Mouse (Mus musculus): ENCODE data around the gene Dbndd1.
A peak's percentile ranks its signal among the peaks of the same experiment; 100 is the strongest.
"Not testable (repeated sequence)": the region's sequence is repeated elsewhere in the genome, so short reads cannot be mapped to it uniquely, and the experiment has no call there.

Dbndd1 gene

GRCm38 (mm10) chr8:123492898-123493297 is 22.4 kb downstream of the Dbndd1 start:
- no peak for DNase-seq (ENCODE audit: low spot score)

- DNase-seq (ENCODE audit: low spot score): no peak
Observed at GRCm38 (mm10) chr8:123491280-123492075, 23.8 kb downstream of the Dbndd1 start.

GRCm38 (mm10) chr8:123482627-123483026 is 32.6 kb downstream of the Dbndd1 start:
- DNase-seq (ENCODE audit: low spot score): peak; percentile 21

- DNase-seq (ENCODE audit: low spot score): peak; percentile 36
Observed at GRCm38 (mm10) chr8:123478456-123479218, 36.6 kb downstream of the Dbndd1 start.

- DNase-seq (ENCODE audit: low spot score): peak; percentile 95
Observed at GRCm38 (mm10) chr8:123477737-123478258, 37.5 kb downstream of the Dbndd1 start, which contains the start of gene Afg3l1. Gene Afg3l1 (plus strand): TSS chr8:123477903.

- DNase-seq (ENCODE audit: low spot score): peak; percentile 61
Observed at GRCm38 (mm10) chr8:123476911-123477736, 38.1 kb downstream of the Dbndd1 start.

GRCm38 (mm10) chr8:123474549-123474948 is 40.7 kb downstream of the Dbndd1 start:
- not testable (repeated sequence) for DNase-seq (ENCODE audit: low spot score)

GRCm38 (mm10) chr8:123472991-123473390 is 42.3 kb downstream of the Dbndd1 start:
- not testable (repeated sequence) for DNase-seq (ENCODE audit: low spot score)

GRCm38 (mm10) chr8:123467476-123467875 is 47.8 kb downstream of the Dbndd1 start:
- no peak for DNase-seq (ENCODE audit: low spot score)

- DNase-seq (ENCODE audit: low spot score): no peak
Observed at GRCm38 (mm10) chr8:123463651-123464050, 51.6 kb downstream of the Dbndd1 start.

Data from embryo, embryonic 10 days (tissue).